Mouse (Mus musculus) hindbrain, embryonic 11.5 days (tissue): Measurements from ENCODE around the gene Wnk4. TPM values are rescaled to one million over a fixed set of nuclear protein-coding genes. Genes with fewer than 3 reads are reported as not detected.
A peak's percentile ranks its signal among the peaks of the same experiment; 100 is the strongest.

Source experiments
- ATAC-seq: fragments of 200-750 bp; cut with Nextera tagmentation; 2 replicates; pipeline ENCODE4 v1.8.0; 2017; ENCODE audit warnings: mild to moderate bottlenecking, moderate TSS enrichment, moderate library complexity; ENCODE audit not compliant: low FRiP score
- DNase-seq: peaks from one replicate; pipeline ENCODE4 v3.0.0-alpha.2; 2015; ENCODE audit warnings: low spot score
- H3K27ac ChIP-seq: fragments of 300-500 bp; sonication (generic); 2 replicates; pipeline ENCODE4 v1.5.1; 2014; ENCODE audit warnings: mild to moderate bottlenecking, low read depth, low read length
- H3K27me3 ChIP-seq: fragments of 300-500 bp; sonication (generic); 2 replicates; pipeline ENCODE4 v1.6.1; 2014; ENCODE audit warnings: mild to moderate bottlenecking, low read length, moderate library complexity, mixed read lengths; ENCODE audit not compliant: control insufficient read depth, insufficient read depth
- H3K36me3 ChIP-seq: fragments of 300-500 bp; sonication (generic); 2 replicates; pipeline ENCODE4 v1.6.1; 2014; ENCODE audit warnings: mild to moderate bottlenecking, low read length, moderate library complexity, mixed read lengths; ENCODE audit not compliant: control insufficient read depth, insufficient read depth
- H3K4me1 ChIP-seq: fragments of 300-500 bp; sonication (generic); replicated peaks from 2 replicates; pipeline ENCODE4 v1.6.1; 2014; ENCODE audit warnings: low read length, mixed read lengths; ENCODE audit not compliant: control insufficient read depth, insufficient read depth
- H3K4me2 ChIP-seq: fragments of 300-500 bp; sonication (generic); replicated peaks from 2 replicates; pipeline ENCODE4 v1.6.1; 2014; ENCODE audit warnings: mild to moderate bottlenecking, low read depth, low read length
- H3K4me3 ChIP-seq: fragments of 300-500 bp; sonication (generic); 2 replicates; pipeline ENCODE4 v1.5.1; 2014; ENCODE audit warnings: low read depth, low read length
- H3K9ac ChIP-seq: fragments of 300-500 bp; sonication (generic); 2 replicates; pipeline ENCODE4 v1.6.1; 2014; ENCODE audit warnings: low read depth, low read length
- H3K9me3 ChIP-seq: fragments of 300-500 bp; sonication (generic); 2 replicates; pipeline ENCODE4 v1.6.1; 2016; ENCODE audit warnings: low read length; ENCODE audit not compliant: control insufficient read depth
- WGBS: fragments of 180-500 bp; shearing (Covaris S2); extraction: QIAGEN DNeasy Blood & Tissue Kit; methylation state at CpG from one replicate; pipeline ENCODE4 v1.1.7; 2014; 5-methylcytosine and 5-hydroxymethylcytosine counted together
- polyA plus RNA-seq: library from polyadenylated mRNA; unstranded; fragments of >200 nt; fragmentation: Nextera tagmentation; extraction: Ambion mirVana; gene quantifications from 2 replicates; pipeline ENCODE4 v1.2.1, GENCODE M21; 2014

Gene Wnk4
- polyA plus RNA-seq, 1 experiment from 2014 or later, result 6.0 TPM

DNA sequence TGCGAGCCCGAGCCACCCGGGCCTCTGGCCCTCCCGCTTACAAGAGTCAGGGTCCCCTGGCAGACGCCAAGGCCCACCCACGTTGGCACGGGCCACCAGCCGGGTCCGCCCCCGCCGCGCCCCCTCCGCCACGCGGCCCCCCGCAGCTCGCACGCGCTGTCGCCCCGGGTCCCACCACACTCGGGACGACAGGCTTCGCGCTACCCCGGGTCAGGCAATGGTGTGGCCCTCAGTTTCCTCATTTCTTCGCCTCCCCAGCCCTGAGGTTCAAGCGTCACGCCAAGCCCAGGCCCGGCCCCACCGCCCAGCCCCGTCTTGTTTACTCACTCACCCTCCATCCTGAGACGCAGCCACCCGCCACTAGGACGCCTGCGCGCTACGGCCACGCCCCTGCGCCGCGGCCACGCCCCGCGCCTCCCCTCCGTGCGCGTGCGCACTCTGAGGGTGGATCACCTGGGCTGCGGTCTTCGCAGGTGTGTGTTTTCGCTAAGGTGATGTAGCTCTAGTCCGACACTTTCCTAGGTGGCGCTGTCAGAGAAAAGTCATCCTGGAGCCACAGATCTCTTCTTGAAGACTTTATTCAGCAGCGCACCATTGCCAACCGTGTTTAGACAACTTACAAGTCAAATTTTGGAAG lies 34.2 kb upstream of the Wnk4 start, which contains the start of gene Ezh1:
Ezh1 (minus strand) TSS at position 399 of the 637 bp plus-strand sequence.
- Histone ChIP-seq H3K4me3 (peak within 1 kb of the TSS; percentile 84), H3K4me2 (peak within 1 kb of the TSS; percentile 90), H3K36me3 (no peaks in the 10 kb centered on the region), H3K27me3 (no peaks in the 10 kb centered on the region), H3K9ac (peak within 1 kb of the TSS; percentile 82), H3K4me1 (no peaks in the 10 kb centered on the region), H3K9me3 (no peaks in the 10 kb centered on the region), H3K27ac (no peak within 1 kb of the TSS)
- ATAC-seq (peak; percentile 85), DNase-seq (peak; percentile 86)
- WGBS, result 2% methylated on average over 51 of the region's 56 CpGs

DNA sequence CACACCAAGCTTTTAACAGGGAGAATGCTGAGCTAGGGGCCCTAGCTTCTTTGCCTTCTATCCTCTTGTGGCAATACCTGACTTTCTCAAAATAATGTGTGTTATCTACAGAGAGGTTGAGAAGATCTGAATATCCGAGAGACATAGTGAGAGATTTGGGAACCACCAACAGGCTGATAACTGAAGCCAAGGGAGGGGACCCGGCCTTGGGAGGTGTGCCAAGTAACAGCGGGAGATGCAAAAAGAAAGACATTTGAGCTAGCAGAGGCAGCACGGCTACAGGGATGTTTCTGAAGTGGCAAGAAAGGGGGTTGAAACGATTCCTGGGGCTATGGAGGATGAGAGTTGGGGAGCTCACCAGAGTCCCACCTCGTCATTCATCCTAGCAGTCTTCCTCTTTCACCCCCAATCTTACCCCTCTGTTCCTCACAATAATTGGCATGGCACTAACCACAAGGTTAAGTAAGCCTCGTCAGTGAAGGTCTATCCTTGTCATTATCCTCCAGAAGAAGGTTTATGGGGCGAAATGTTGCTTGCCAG lies 30.9 kb upstream of the Wnk4 start:
- no peaks in the 10 kb centered on the region for H3K36me3 ChIP-seq
- H3K9ac ChIP-seq, result no peak overlapping the region
- no peak overlapping the region for H3K4me2 ChIP-seq
- no peaks in the 10 kb centered on the region for H3K9me3 ChIP-seq
- no peak overlapping the region for H3K27ac ChIP-seq
- WGBS, result 24% methylated on average over 8 of the region's 8 CpGs
- H3K27me3 ChIP-seq, result no peaks in the 10 kb centered on the region
- DNase-seq (no peak), ATAC-seq (no peak)
- H3K4me3 ChIP-seq, result no peak overlapping the region
- H3K4me1 ChIP-seq, result 0 out of 2 replicates have a peak, but pooled peaks cover 3% of the 10 kb centered on the region

DNA sequence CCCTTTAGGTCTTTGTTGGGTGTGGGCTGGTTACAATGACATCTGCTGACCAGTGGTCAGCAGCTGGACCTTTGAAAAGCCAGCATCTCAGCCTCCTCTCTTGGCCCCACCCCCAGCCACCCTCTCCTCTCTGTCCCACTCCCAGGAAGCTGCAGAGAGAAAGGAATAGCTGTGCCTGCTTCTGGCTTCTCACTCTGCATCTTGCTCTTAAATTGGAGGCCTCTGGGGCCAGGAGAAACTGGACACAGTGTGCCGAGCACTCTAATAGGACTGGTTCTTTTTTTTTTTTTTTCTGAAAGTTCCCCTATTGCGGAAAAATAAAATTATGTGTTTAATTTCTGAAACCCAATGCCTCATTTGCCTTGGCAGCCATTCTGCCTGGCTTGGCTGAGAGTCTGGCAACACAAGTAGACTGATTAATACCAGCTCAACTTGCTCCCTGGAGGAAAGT lies 30.3 kb upstream of the Wnk4 start:
- Histone ChIP-seq H3K4me1 (0 out of 2 replicates have a peak, but pooled peaks cover 3% of the 10 kb centered on the region), H3K27me3 (no peaks in the 10 kb centered on the region), H3K4me3 (no peak overlapping the region), H3K27ac (0 out of 2 replicates have a peak overlapping the region, but pooled peaks have one; percentile 20), H3K36me3 (no peaks in the 10 kb centered on the region), H3K4me2 (no peak overlapping the region), H3K9ac (no peak overlapping the region), H3K9me3 (no peaks in the 10 kb centered on the region)
- 37% methylated on average over 2 of the region's 2 CpGs for WGBS
- DNase-seq, result no peak
- ATAC-seq, result no peak

DNA sequence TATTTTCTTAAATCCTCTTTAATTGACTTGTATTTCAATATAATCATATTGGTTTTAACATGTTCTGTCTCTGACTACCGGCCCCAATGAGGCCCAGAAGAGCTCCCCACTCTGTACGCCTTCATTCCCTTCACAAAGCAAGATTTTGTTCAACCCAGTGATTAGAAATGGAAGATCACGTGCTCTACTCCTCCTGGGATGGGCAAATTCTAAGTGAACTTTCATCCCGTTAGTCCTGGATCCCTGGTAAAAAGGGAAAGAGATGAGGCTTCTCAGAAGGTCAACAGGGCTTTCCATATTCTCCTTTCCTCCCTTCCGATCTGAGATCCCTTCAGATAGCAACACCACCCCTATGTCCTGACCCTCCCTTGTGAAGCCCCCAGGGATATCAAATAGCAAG lies 29.8 kb upstream of the Wnk4 start:
- H3K4me2 ChIP-seq, result no peak overlapping the region
- 15% methylated on average over 5 of the region's 5 CpGs for WGBS
- H3K36me3 ChIP-seq, result no peaks in the 10 kb centered on the region
- H3K9me3 ChIP-seq, result no peaks in the 10 kb centered on the region
- H3K4me1 ChIP-seq, result 0 out of 2 replicates have a peak, but pooled peaks cover 3% of the 10 kb centered on the region
- 0 out of 2 replicates have a peak overlapping the region, but pooled peaks have one; percentile 20 for H3K27ac ChIP-seq
- ATAC-seq (no peak), DNase-seq (no peak)
- H3K9ac ChIP-seq, result 0 out of 2 replicates have a peak overlapping the region, but pooled peaks have one; percentile 2
- H3K27me3 ChIP-seq, result no peaks in the 10 kb centered on the region
- H3K4me3 ChIP-seq, result no peak overlapping the region

DNA sequence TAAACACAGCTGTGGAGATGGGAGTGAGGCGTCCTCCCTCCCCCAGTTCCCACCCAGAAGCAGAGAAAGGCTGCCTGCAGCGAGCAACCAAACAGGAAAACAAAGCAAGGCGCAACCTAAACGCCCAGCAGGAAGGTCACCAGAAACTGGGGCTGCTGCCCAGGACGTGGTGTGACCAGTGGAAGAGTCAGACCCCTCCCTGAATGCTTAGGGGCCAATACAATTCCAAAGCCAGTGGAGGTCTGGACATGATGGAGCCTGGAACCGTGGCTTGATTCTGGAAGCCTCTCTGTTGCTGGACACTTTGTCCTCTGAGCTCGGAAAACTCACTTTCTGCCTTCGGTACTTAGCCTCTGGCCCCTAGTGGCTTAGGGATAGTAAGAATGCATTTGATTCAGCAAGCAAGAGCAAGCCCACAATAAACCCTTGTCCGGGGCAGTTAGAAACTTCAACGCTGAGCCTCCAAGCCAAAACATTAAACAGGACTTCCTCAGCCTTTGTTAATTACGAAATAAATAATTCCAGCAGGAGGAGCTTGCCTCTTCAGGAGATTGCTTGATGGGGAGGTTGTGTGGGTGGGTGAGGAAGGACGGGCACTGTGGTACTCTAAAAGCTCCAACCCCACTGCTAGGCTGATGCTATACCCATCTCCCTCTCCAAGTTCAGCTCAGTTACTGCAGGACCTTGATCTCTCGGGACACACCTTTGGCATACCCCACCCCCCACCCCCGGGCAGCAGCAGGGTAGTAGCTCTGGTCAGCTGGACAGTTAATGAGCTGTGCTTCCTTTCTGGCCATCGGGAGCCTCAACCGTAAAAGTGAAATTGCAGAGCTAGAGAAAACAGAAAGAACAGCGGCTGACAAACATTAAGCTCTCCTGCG lies 29.1 kb upstream of the Wnk4 start:
- no peaks in the 10 kb centered on the region for H3K36me3 ChIP-seq
- no peaks in the 10 kb centered on the region for H3K27me3 ChIP-seq
- H3K27ac ChIP-seq, result peak overlapping the region; percentile 19
- H3K9ac ChIP-seq, result 0 out of 2 replicates have a peak overlapping the region, but pooled peaks have one; percentile 2
- WGBS, result 11% methylated on average over 18 of the region's 18 CpGs
- no peak overlapping the region for H3K4me2 ChIP-seq
- DNase-seq (peak; percentile 35), ATAC-seq (no peak)
- no peaks in the 10 kb centered on the region for H3K9me3 ChIP-seq
- H3K4me3 ChIP-seq, result no peak overlapping the region
- 0 out of 2 replicates have a peak, but pooled peaks cover 3% of the 10 kb centered on the region for H3K4me1 ChIP-seq

DNA sequence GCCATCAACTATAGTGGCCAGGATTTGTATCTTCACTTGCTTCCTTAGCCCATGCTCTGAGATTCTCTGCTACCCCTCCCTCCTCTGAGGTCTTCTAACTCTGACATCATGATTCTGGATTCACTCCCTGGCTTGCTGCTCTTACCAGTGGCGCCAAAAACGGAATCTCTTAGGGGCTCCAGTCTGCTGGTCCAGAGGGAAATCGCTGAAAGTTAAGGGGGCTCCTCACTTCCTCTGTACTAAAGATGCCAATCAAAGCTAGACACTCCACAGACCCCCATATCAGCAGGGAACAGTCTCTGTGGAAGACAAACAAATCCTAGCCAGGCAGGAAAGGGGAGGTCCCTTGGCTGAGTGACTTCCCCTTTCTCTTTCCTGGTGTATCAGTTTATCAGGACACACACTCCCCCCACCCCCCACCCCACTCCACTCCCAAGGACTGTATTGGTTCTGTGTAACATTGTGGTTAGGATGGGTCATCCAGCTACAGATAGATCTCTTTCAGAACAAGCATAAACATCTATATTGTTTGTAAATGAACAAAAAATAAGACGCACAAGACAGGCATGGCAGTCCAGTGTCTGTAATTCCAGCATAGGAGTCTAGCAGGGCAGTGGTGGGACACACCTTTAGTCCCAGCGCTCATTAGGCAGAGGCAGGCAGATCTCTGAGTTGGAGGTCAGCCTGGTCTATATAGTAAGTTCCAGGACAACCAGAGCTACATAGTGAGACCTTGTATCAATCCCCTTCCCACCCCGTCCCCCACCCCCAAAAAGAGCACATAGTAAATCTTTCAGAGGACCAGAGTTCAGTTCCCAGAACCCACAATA lies 28.1 kb upstream of the Wnk4 start:
- Histone ChIP-seq H3K4me3 (no peak overlapping the region), H3K4me2 (no peak overlapping the region), H3K4me1 (0 out of 2 replicates have a peak, but pooled peaks cover 3% of the 10 kb centered on the region), H3K27me3 (no peaks in the 10 kb centered on the region), H3K36me3 (no peaks in the 10 kb centered on the region), H3K27ac (no peak overlapping the region), H3K9ac (no peak overlapping the region), H3K9me3 (no peaks in the 10 kb centered on the region)
- 59% methylated on average over 6 of the region's 6 CpGs for WGBS
- ATAC-seq (no peak), DNase-seq (peak; percentile 19)

DNA sequence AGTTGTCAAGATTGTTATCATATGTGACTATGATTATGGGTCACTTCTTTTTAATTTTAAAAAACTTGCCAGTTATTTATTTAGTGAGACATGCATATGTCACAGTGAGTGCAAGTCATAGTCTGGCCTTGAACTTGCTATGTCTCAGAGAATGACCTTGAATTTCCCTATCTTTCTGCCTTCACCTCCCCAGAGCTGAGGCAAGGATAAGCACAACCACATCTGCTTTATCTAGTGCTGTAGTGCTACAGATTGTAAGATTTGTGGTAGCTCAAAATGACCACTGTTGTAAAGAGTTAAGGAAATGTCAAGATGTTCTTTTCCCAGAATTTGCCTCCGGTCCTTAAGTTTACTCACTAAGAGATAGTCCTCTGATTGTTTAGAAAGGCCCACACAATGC lies 27.1 kb upstream of the Wnk4 start:
- H3K27me3 ChIP-seq, result no peaks in the 10 kb centered on the region
- ATAC-seq, result no peak
- no peak overlapping the region for H3K9ac ChIP-seq
- H3K4me3 ChIP-seq, result no peak overlapping the region
- 100% methylated on average over 1 of the region's 1 CpGs for WGBS
- no peak overlapping the region for H3K4me2 ChIP-seq
- H3K27ac ChIP-seq, result no peak overlapping the region
- no peaks in the 10 kb centered on the region for H3K36me3 ChIP-seq
- H3K9me3 ChIP-seq, result no peaks in the 10 kb centered on the region
- no peak for DNase-seq
- H3K4me1 ChIP-seq, result 0 out of 2 replicates have a peak, but pooled peaks cover 3% of the 10 kb centered on the region

DNA sequence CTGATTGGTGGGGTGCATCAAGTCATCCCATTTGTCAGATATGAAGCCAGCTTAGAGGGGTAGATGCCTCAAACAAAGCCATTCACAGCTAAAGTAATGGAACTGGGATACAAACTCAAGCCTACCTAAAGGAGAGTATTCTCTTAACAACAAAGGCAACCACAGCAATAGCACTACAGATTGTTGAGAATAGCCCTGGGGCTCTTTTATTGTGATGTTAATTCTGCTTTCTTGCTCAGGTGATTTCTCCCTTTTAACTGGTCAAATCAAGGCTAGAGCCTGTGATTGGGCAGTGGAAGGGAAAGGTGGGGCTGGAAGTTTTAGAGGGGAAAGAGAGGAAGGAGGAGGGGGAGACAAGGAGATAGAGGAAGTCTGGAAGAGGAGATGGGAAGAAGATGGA lies 26.2 kb upstream of the Wnk4 start:
- Histone ChIP-seq H3K27ac (no peak overlapping the region), H3K4me3 (no peak overlapping the region), H3K36me3 (no peaks in the 10 kb centered on the region), H3K9me3 (no peaks in the 10 kb centered on the region), H3K4me2 (no peak overlapping the region), H3K4me1 (0 out of 2 replicates have a peak, but pooled peaks cover 3% of the 10 kb centered on the region), H3K27me3 (no peaks in the 10 kb centered on the region), H3K9ac (no peak overlapping the region)
- DNase-seq, result no peak
- ATAC-seq, result no peak
